Mouse (Mus musculus) spleen, adult 2 months (tissue): ENCODE data around the gene Gosr2.

Experiments used
- CTCF ChIP-seq: fragments of 200-500 bp; IDR thresholded peaks from 2 replicates; pipeline ENCODE4 v1.5.1; 2011; ENCODE audit warnings: mild to moderate bottlenecking, inconsistent platforms; ENCODE audit not compliant: insufficient read depth, insufficient read length, insufficient replicate concordance; ENCODE audit errors: extremely low read depth
- POLR2A ChIP-seq: fragments of 200-500 bp; IDR thresholded peaks from 2 replicates; pipeline ENCODE4 v1.6.1; 2011; ENCODE audit warnings: low read depth, low read length, inconsistent platforms

DNA sequence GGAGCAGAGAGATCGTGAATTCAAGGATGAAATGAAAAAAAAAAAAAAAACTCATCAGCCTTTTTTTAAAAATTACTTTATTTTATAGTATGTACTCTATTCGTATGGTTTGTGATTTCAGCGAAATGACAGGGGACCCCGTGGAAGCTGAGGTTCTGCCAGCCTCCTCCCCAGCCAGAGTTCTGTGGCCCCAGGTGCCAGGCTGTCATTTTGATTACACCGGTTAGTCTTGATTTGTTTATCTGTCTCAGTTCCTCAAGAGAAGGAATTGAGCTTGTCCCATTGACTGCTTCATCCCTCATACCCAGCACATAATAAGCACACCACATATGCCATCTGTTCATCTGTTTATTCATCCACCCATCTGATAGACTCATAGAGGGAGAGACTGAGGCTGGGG is 21.7 kb upstream of the Gosr2 start:
- TF ChIP-seq CTCF, result no peak
- TF ChIP-seq POLR2A, result no peak
